20 mouse cellular contexts compared by ENCODE assay signal in the genomic region with DNA sequence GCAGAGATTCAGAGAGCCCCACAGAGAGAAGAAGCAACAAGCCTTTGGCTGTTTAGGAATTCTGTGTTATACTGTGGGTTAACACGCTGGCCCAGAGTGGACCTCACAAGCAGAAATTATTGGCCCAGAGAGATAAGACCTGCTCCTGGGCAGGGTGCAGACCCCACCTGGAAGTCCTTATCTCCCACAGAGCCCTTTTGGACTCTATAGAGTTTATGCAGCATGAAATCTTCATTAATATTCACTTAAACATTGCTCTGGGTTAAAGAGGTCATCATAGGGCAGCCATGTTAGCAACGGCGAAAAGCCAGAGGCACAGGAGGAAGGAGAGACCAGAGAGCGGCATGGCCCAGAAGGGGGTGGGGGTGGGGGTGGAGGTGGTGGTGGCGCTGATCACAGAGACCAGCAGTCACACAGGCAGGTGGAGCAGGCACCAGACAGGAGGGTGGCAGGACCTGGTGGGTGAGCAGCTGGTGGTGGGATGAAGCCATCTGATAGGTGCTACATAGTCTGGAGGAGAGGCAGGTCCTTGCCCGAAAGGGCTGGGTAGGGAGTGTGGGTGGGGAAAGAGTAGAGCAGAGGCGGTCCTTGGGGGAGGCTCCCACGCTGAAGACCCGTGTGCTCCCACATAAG. TPM values are rescaled to one million over a fixed set of nuclear protein-coding genes. Genes with fewer than 3 reads are reported as not detected.
A peak's percentile ranks its signal among the peaks of the same experiment; 100 is the strongest.
DNase-seq lines count a peak whose midpoint lies in the region; ATAC-seq lines count a peak whose summit lies in the region.
"Had no signal": no experiment of that assay in that cellular context is flagged by ENCODE, and none has a peak within 500 bp of the region (broad histone marks: within the 10 kb centered on the region; RNA-seq: fewer than 3 reads in every experiment).

No protein-coding gene starts in this region.

- no peak overlapping the region for H3K4me3 ChIP-seq in heart, embryonic 13.5 days
- H3K4me3 ChIP-seq in liver, embryonic 11.5 days (ENCODE audit: low read depth, low read length) = no peak overlapping the region
- H3K4me3 ChIP-seq in intestine, embryonic 15.5 days (replicated peaks) = peak overlapping the region; percentile 11; the same call in 1 of the 2 replicates
- no peak overlapping the region for H3K4me3 ChIP-seq in stomach, embryonic 15.5 days (replicated peaks)
- H3K4me3 ChIP-seq: lung, embryonic 15.5 days; neural tube, embryonic 12.5 days had no signal

- 0 out of 2 replicates have a peak overlapping the region, but pooled peaks have one; percentile 11 for H3K4me2 ChIP-seq in heart, embryonic 13.5 days
- peak overlapping the region; percentile 54 for H3K4me2 ChIP-seq in liver, embryonic 11.5 days
- peak overlapping the region; percentile 48 for H3K4me2 ChIP-seq in intestine, embryonic 15.5 days (replicated peaks)
- peak overlapping the region; percentile 5; the same call in 1 of the 2 replicates for H3K4me2 ChIP-seq in stomach, embryonic 15.5 days
- H3K4me2 ChIP-seq: lung, embryonic 15.5 days; neural tube, embryonic 12.5 days had no signal

- 59% methylated on average over 9 of the region's 9 CpGs for WGBS in heart, embryonic 13.5 days
- WGBS in liver, embryonic 11.5 days = 42% methylated on average over 9 of the region's 9 CpGs
- WGBS in intestine, embryonic 15.5 days = 27% methylated on average over 9 of the region's 9 CpGs
- 49% methylated on average over 9 of the region's 9 CpGs for WGBS in stomach, embryonic 15.5 days

- DNase-seq in heart, postnatal 4 days = no peak
- no peak for DNase-seq in liver, embryonic 11.5 days (ENCODE audit: low spot score)
- DNase-seq in liver = no peak
- DNase-seq in left cerebral cortex, postnatal 25 days (ENCODE audit: low spot score in 2 of 2) = no peak
- DNase-seq: B cell, adult 2 months; cerebellum, postnatal 14 days; forebrain, postnatal 0 days; heart, adult 18-20 months; kidney, adult 8-10 months; right cerebral cortex, postnatal 14 days; thymus, postnatal 36 days had no signal

- intact Hi-C loops in left cerebral cortex, postnatal 25 days (cut with DNase I) = no loop called here

- no peaks in the 10 kb centered on the region for H3K36me3 ChIP-seq in heart, embryonic 13.5 days
- H3K36me3 ChIP-seq in liver, embryonic 11.5 days (ENCODE audit: control insufficient read depth, insufficient read depth, low read length) = no peaks in the 10 kb centered on the region
- no peaks in the 10 kb centered on the region for H3K36me3 ChIP-seq in intestine, embryonic 15.5 days
- H3K36me3 ChIP-seq in stomach, embryonic 15.5 days = no peaks in the 10 kb centered on the region
- H3K36me3 ChIP-seq: lung, embryonic 15.5 days; neural tube, embryonic 12.5 days had no signal

- no peak for ATAC-seq in heart, embryonic 13.5 days (ENCODE audit: extremely low read depth, insufficient number of reproducible peaks, low FRiP score, low TSS enrichment)
- no peak for ATAC-seq in liver, embryonic 11.5 days (replicated peaks; ENCODE audit: low FRiP score)
- peak; percentile 90 for ATAC-seq in intestine, embryonic 15.5 days
- ATAC-seq in stomach, embryonic 15.5 days (ENCODE audit: insufficient read depth, low FRiP score, low read depth) = peak; percentile 56
- ATAC-seq: forebrain, postnatal 0 days had no signal

- no peak overlapping the region for H3K9ac ChIP-seq in heart, embryonic 13.5 days
- 0 out of 2 replicates have a peak overlapping the region, but pooled peaks have one; percentile 22 for H3K9ac ChIP-seq in liver, embryonic 11.5 days (ENCODE audit: low read depth, low read length)
- H3K9ac ChIP-seq in intestine, embryonic 15.5 days = 0 out of 2 replicates have a peak overlapping the region, but pooled peaks have one; percentile 10
- no peak overlapping the region for H3K9ac ChIP-seq in stomach, embryonic 15.5 days
- H3K9ac ChIP-seq: forebrain, postnatal 0 days; lung, embryonic 15.5 days; neural tube, embryonic 12.5 days had no signal

- peaks cover 30% of the 10 kb centered on the region for H3K4me1 ChIP-seq in heart, embryonic 13.5 days
- peaks cover 18% of the 10 kb centered on the region for H3K4me1 ChIP-seq in liver, embryonic 11.5 days (replicated peaks; ENCODE audit: control insufficient read depth, insufficient read depth, low read length)
- peaks cover 24% of the 10 kb centered on the region; the same call in 1 of the 2 replicates for H3K4me1 ChIP-seq in intestine, embryonic 15.5 days (replicated peaks)
- H3K4me1 ChIP-seq in stomach, embryonic 15.5 days = peaks cover 18% of the 10 kb centered on the region; the same call in 1 of the 2 replicates
- H3K4me1 ChIP-seq: neural tube, embryonic 12.5 days had no signal

- H3K9me3 ChIP-seq in heart, embryonic 13.5 days = no peaks in the 10 kb centered on the region
- H3K9me3 ChIP-seq in liver, embryonic 11.5 days (ENCODE audit: control insufficient read depth, low read length) = no peaks in the 10 kb centered on the region
- no peaks in the 10 kb centered on the region for H3K9me3 ChIP-seq in intestine, embryonic 15.5 days
- H3K9me3 ChIP-seq in stomach, embryonic 15.5 days = no peaks in the 10 kb centered on the region
- H3K9me3 ChIP-seq: lung, embryonic 15.5 days; neural tube, embryonic 12.5 days had no signal

- H3K27ac ChIP-seq in heart, embryonic 13.5 days (replicated peaks) = no peak overlapping the region
- H3K27ac ChIP-seq in liver, embryonic 11.5 days (ENCODE audit: low read depth, low read length) = no peak overlapping the region
- H3K27ac ChIP-seq in intestine, embryonic 15.5 days = peak overlapping the region; percentile 77
- peak overlapping the region; percentile 61 for H3K27ac ChIP-seq in stomach, embryonic 15.5 days
- H3K27ac ChIP-seq: lung, embryonic 15.5 days; neural tube, embryonic 12.5 days had no signal

- no peaks in the 10 kb centered on the region for H3K27me3 ChIP-seq in heart, embryonic 13.5 days (replicated peaks)
- H3K27me3 ChIP-seq in liver, embryonic 11.5 days (replicated peaks; ENCODE audit: control insufficient read depth, insufficient read depth, low read length) = no peaks in the 10 kb centered on the region; the same call in 1 of the 2 replicates
- H3K27me3 ChIP-seq in intestine, embryonic 15.5 days (replicated peaks) = no peaks in the 10 kb centered on the region
- no peaks in the 10 kb centered on the region for H3K27me3 ChIP-seq in stomach, embryonic 15.5 days (replicated peaks)
- H3K27me3 ChIP-seq: lung, embryonic 15.5 days; neural tube, embryonic 12.5 days had no signal

RNA-seq across cellular contexts. Expression of a gene that starts 27.7 kb away (rescaled TPM):
- 0.21 TPM in 1 of 2 replicates, not detected in the other for polyA plus RNA-seq in heart, embryonic 13.5 days (2015; fragmentation: Nextera tagmentation; extraction: Ambion mirVana)
- not detected for total RNA-seq in heart, postnatal 4 days (2021)
- polyA plus RNA-seq in liver, embryonic 11.5 days (2014; fragmentation: Nextera tagmentation; extraction: Ambion mirVana) = 0.41 and 0.66 TPM in 2 replicates
- 1.7 and 2.5 TPM in 2 replicates for polyA plus RNA-seq in intestine, embryonic 15.5 days (2015; fragmentation: Nextera tagmentation; extraction: Ambion mirVana)
- 6.4 and 7.3 TPM in 2 replicates for polyA plus RNA-seq in stomach, embryonic 15.5 days (2015; fragmentation: Nextera tagmentation; extraction: Ambion mirVana)
- not detected for total RNA-seq in left cerebral cortex, postnatal 25 days (2021)
- total RNA-seq: forebrain, postnatal 0 days; hematopoietic stem cell, adult 5-6 weeks; layer of hippocampus, adult 8-10 months; left cerebral cortex, postnatal 36 days; megakaryocyte progenitor cell, adult 5-6 weeks had no signal
- polyA plus RNA-seq: forebrain, postnatal 0 days had no signal

Comparison
In these comparisons a context has a peak if more than half of its experiments do, and no peak if none do; other contexts are left out.
1. ATAC-seq: peak in intestine, embryonic 15.5 days (single experiment) and stomach, embryonic 15.5 days (single experiment); none in heart, embryonic 13.5 days (single experiment) and liver, embryonic 11.5 days (single experiment).
2. H3K27ac ChIP-seq: peak in intestine, embryonic 15.5 days (single experiment) and stomach, embryonic 15.5 days (single experiment); none in heart, embryonic 13.5 days (single experiment) and liver, embryonic 11.5 days (single experiment).
3. H3K9ac ChIP-seq: peak in liver, embryonic 11.5 days (single experiment) and intestine, embryonic 15.5 days (single experiment); none in heart, embryonic 13.5 days (single experiment) and stomach, embryonic 15.5 days (single experiment).
4. Peak in every context shown above with its lines, with median percentiles within 50 percentile points of each other: H3K4me2 ChIP-seq.